ENCODE assay signal across 15 mouse cellular contexts in genomic region chr4:76590722-76591121, GRCm38 (mm10).
"Had no signal": no experiment of that assay in that cellular context is flagged by ENCODE, and none has a peak within 500 bp of the region (broad histone marks: within the 10 kb centered on the region; RNA-seq: fewer than 3 reads in every experiment).

No protein-coding gene starts in this region.

- H3K27ac ChIP-seq: neural tube, embryonic 15.5 days; stomach, embryonic 15.5 days; stomach, postnatal 0 days had no signal

- H3K36me3 ChIP-seq: neural tube, embryonic 15.5 days; stomach, embryonic 15.5 days had no signal

- H3K9ac ChIP-seq: neural tube, embryonic 15.5 days; stomach, embryonic 15.5 days had no signal

- H3K4me2 ChIP-seq: neural tube, embryonic 15.5 days; stomach, embryonic 15.5 days had no signal

- H3K27me3 ChIP-seq: neural tube, embryonic 15.5 days; stomach, embryonic 15.5 days had no signal

- H3K9me3 ChIP-seq: neural tube, embryonic 15.5 days; stomach, embryonic 15.5 days had no signal

- H3K4me3 ChIP-seq: neural tube, embryonic 15.5 days; stomach, embryonic 15.5 days had no signal

- DNase-seq: retina, postnatal 1 day; right cerebral cortex, adult 18-20 months; right cerebral cortex, postnatal 14 days; right cerebral cortex, postnatal 25 days; right cerebral cortex, postnatal 4 days; spleen, adult 18-20 months; thymus, adult 18-20 months; thymus, adult 2 months; thymus, postnatal 14 days; thymus, postnatal 25 days; thymus, postnatal 36 days; thymus, postnatal 4 days had no signal

- H3K4me1 ChIP-seq: neural tube, embryonic 15.5 days; stomach, embryonic 15.5 days had no signal
